Mouse (Mus musculus) left cerebral cortex, postnatal 14 days (tissue): ENCODE data around the gene Nectin4. TPM values are rescaled to one million over a fixed set of nuclear protein-coding genes. Genes with fewer than 3 reads are reported as not detected.

Experiments
- DNase-seq, 2 experiments: peaks; one replicate each; pipeline ENCODE4 v3.0.0; 2021 to 2022; ENCODE audit warnings: low spot score in 2 of 2, mixed read lengths in 1 of 2
- intact Hi-C: fragments of 180-260 bp; cut with DNase I; formaldehyde crosslinking; loops from one replicate; pipeline ENCODE4 v1.15.1; 2025
- total RNA-seq, 2 experiments: library from RNA; stranded (reverse); gene quantifications; 2 replicates each; pipeline ENCODE4 v1.2.3; 2021

Nectin4 gene
- total RNA-seq, 2 experiments from 2014 or later: 1.0 to 1.4 TPM

DNA sequence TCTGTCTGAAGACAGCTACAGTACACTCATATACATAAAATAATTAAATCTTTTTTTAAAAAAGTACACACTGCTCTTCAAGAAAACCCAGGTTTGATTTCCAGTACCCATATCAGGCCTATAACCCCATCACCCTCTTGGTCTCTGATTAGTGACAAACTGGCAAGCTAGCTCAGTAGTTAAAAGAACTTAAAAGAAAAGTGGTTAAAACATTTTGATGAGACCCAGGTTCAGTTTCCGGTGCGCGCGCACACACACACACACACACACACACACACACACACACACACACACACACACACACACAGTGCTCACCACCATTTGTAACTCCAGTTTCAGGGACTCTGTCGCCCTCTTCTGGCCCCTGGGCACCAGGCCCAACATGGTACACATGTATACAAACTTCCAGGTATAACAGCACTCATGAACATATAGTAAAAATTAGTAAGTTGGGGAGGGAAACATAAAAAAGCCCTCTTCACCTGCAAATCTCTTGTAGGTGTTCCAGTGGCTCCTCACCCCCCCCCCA lies 14.0 kb upstream of the Nectin4 start:
- intact Hi-C loops: no loop called here
- DNase-seq: no peak

DNA sequence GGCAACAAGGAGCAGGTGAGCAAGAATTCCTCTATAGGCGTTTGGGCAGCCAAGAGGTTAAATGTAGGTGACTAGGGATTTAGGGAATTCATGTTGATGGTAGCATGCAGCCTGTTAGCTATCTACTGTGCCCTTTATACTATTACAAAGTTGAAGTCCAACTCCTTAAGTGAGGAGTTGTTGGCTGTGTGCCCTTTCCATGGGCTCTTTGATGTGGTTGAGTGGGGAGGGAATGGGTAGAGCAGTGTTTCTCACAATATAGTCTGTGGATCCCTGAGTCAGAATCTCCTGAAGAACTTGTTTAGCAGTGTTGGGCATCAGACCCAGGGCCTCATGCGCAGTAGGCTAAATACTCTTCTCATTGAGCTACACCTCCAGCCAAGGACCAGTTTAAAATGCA lies 13.1 kb upstream of the Nectin4 start:
- DNase-seq: no peak
- intact Hi-C loops: no loop called here

DNA sequence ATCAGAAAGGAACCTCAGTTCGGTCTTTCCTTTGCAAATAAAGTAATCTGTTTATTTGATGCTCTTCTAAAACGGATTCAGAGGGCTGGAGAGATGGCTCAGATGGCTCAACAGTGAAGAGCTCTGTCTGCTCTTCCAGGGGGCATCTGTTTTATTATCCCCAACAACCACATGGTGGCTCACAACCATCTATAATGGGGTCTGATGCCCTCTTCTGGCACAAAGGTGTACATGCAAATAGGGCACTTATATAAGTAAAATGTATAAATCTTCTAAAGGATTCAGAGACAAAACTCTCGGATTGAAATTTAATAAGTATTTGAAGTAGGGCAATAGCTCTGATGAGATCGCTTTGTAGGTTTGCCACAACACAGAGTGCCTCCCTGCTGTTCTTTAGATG lies 11.5 kb upstream of the Nectin4 start:
- DNase-seq: peak; percentile 53 to 81
- intact Hi-C loops: no loop called here

DNA sequence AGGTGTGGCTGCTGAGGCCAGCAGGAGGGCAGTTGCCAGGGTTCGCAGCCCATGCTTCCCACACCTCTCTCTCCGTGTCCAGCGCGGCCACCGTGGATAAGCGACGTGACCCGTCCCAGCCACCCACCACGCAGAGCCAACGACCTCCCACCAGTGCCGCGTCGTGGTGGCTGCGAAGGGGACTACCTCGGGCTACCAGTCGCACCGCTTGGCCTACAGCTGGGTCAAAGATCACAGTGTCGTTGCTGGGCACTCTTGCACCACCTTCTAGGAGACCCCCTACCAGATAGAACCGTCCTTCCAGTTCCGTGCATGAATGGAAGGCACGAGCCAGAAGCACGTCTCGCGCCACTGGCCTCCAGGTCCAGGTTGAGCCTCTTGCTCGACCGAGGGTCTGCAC lies 9.6 kb upstream of the Nectin4 start:
- intact Hi-C loops: loop anchor here (2.0 to 10.0 kb wide), 4 partner anchors 52 to 205 kb away; partner anchors contain the start of genes Alyref2 and Usf1
- DNase-seq: peak; percentile 20 to 48

DNA sequence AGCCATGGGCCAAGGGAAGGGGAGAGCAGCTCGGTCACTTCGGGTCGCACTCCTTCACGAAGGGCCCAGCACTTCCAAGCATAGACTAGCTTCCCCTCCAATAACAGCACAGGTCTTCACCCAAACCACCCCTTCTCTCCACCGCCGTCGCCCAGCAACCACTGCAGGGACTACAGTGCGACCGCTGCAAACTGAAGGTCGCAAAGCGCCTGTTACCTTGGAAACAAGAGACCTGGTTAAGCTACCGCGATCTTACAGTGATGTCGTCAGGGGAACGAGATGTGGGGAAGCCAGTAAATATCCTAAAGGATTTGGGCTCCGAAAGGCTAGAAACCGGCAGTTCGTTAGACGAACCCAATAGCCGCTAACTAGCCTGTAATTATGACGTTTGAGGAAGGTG lies 9.2 kb upstream of the Nectin4 start, which contains the start of gene Klhdc9:
Gene Klhdc9 (minus strand): TSS at position 143 of the 400 bp plus-strand sequence.
- peak; percentile 90 to 98 for DNase-seq
- intact Hi-C loops: loop anchor here (2.0 to 10.0 kb wide), 4 partner anchors 52 to 204 kb away; partner anchors contain the start of genes Alyref2 and Usf1

DNA sequence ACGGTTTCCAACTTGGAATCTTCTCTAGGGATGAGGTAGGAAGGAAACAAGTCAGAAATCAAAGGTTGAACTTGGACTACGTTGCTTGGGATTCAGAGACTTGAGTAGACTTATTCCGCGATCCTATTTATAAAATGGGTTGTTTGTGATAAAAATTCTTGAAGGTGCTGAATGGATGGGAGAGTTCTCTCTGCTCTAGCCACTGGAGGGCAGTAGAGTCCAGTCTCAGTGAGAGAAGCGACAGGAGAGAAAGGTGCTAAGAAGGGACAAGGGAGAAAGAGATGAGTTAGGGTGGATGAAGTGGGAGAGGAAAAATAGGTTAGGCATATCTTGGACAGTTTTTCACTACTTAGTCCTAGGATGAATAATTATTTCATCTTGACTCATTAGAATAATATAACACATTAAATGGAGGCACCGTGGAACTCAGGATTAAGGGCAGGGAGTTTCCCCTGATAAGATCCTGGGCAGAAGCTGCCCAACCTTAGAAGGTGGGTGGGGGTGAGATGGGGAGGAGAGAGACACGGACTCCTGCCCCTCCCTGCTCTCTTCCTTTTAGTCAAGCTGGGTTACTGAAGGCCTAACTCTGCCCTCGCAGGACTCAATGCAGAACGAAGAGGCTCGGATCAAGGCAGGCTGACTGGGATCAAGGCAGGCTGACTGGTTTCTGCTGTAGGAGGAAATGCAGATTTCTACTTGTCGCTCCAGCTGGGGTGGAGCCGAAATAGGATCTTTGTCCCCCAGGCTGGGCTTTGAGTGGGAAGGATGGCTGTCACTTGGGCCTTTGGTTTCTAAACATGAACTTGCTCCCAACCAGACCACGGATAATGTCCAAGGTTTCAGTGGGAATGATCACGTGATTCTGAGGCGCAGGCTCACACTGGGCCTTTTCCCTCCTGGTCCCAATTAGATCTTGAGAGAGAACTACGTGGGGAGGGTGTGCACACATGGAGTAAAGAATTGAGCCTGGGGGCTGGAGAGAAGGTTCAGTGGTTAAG lies 8.5 kb upstream of the Nectin4 start:
- DNase-seq: peak; percentile 81 to 84
- intact Hi-C loops: loop anchor here (2.0 to 10.0 kb wide), 4 partner anchors 51 to 203 kb away; partner anchors contain the start of genes Alyref2 and Usf1

DNA sequence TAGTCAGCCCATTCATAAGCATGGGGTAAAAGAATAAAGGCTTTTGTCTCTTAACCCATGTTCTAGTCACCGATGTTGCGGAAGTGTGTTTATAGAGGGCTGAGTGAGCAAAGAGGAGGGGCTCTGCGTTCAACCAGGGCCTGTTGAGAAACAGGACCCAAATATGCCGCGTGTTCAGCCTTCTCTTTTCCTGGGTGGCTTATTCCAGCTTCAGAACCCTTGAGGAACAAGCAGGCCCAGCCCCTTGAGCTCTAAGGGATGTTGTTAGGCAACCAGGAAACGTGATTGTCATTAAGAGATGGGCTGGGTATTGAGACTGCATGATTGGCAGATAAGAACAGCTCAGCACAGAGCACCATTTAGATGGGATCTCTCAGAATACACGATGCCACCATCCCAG lies 4.0 kb upstream of the Nectin4 start:
- intact Hi-C loops: loop anchor here (10.0 kb wide), 1 partner anchor 199 kb away; no protein-coding TSS in a partner anchor
- no peak for DNase-seq

DNA sequence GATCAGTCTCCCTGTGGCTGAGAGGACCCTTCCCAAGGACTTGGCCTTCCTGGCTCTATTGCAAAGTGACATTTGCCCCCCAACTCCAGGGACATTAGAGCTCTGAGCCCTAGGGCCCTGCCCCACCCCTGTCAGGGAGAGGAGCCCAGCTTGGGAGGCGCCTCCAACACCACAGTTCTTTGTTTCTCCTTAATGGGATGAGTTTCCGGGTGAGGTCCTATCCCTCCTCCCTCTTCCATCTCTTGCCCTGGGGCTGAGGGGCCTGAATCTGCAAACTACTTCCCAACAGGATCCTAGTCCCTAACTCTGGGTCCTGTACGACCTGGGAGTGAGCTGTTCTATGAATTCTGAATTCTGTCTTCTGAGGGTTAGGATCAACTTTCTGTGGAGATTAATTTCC lies 3.0 kb downstream of the Nectin4 start:
- DNase-seq: no peak
- intact Hi-C loops: no loop called here

DNA sequence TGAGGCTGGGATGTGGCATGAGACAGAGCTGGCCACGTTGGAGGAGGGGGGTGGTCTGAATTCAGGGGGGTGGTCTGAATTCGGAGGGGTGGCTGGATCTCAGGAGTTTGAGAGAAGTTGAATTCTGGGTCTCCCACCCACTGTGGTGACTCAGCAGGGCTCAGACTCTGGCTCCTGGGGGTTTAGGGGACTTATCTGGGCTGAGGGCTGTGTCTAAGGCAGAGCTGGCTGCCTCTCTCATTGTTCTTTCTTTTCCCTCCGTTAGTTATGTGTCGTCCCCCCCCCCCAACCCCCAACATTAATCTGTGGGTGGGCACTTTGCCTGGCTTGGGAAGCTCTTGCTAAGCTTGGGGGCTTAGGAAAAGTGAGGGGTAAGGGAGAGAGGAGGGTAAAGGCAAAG lies 4.0 kb downstream of the Nectin4 start:
- intact Hi-C loops: no loop called here
- no peak for DNase-seq

DNA sequence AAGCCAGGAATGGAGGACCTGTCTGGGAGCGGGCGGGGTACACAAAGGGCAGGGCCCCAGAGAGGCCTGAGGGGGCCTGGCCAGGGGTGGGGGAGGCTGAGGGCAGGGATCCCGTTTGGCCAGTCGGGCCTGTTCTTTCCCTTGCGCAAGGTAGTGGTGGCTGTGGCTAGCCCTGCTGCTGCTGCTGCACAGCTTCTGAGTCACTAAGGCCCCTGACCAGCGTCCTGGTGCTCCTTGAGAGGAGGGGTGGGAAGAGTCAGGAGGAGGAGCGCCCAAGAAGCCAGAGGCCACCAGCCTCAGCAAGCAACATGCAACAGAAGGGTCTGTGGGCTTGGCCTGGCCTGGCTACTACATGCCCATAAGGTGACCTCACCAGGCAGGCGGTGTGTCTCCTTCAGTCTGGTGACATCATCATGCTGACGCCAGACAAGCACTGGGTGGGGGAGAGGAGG lies 5.8 kb downstream of the Nectin4 start:
- intact Hi-C loops: loop anchor here (5.0 kb wide), 1 partner anchor 102 kb away; no protein-coding TSS in a partner anchor
- DNase-seq: no peak

DNA sequence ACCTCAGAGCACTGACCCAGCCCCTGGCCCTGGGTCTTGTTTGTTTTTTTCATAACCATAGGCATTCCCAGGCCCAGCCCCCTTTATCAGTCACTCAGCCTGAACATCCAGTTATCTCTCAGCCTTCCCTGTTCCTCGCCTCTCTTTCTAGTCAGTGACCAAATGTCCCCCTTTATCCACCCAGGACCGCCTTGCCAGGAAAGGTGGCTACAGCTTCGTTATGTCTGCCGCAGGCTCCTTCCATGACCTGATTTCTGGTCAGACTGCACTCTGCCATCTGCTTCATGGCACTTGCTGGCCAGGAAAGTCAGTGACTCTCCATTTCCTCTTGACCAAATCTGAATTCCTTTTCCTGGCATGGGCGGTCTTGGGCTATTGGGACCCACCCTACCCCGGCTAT lies 8.4 kb downstream of the Nectin4 start:
- intact Hi-C loops: loop anchor here (5.0 kb wide), 1 partner anchor 99 kb away; no protein-coding TSS in a partner anchor
- DNase-seq: no peak

DNA sequence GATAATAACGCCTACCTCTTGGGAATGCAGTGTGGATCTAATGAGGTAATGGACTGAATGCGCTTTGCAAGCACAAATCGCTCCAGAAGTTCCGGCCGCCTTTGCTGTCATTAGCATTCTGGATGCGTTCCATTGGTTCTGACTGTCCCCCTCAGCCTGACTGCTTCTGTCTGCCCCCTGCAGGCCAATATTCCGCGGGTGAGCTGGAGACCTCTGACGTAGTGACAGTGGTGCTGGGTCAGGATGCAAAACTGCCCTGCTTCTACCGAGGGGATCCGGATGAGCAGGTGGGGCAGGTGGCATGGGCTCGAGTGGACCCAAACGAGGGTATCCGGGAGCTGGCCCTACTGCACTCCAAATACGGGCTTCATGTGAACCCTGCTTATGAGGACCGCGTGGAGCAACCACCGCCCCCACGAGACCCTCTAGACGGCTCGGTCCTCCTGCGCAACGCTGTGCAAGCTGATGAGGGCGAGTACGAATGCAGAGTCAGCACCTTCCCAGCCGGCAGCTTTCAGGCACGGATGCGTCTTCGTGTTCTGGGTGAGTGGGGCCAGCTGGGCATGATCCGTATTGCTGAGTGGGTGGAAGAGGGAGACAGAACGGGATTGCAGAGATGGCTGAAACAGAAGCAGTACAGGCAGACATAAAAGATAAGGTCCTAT lies 10.2 kb downstream of the Nectin4 start:
- DNase-seq: peak; percentile 75 to 86
- intact Hi-C loops: loop anchor here (5.0 kb wide), 1 partner anchor 97 kb away; no protein-coding TSS in a partner anchor

DNA sequence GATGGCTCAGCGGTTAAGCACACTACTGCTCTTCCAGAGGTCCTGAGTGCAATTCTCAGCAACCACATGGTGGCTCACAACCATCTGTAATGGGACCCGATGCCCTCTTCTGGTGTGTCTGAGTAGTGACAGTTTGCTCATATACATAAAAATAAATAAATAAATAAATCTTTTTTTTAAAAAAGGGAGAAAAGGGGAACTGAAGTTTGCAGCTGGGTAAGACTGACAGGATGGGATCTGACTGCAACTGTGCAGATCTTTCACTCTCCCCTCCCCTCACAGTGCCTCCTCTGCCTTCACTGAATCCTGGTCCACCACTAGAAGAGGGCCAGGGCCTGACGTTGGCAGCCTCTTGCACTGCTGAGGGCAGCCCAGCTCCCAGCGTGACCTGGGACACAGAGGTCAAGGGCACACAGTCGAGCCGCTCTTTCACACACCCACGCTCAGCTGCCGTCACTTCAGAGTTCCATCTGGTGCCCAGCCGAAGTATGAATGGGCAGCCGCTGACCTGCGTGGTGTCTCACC lies 12.3 kb downstream of the Nectin4 start:
- DNase-seq: no peak
- intact Hi-C loops: no loop called here

DNA sequence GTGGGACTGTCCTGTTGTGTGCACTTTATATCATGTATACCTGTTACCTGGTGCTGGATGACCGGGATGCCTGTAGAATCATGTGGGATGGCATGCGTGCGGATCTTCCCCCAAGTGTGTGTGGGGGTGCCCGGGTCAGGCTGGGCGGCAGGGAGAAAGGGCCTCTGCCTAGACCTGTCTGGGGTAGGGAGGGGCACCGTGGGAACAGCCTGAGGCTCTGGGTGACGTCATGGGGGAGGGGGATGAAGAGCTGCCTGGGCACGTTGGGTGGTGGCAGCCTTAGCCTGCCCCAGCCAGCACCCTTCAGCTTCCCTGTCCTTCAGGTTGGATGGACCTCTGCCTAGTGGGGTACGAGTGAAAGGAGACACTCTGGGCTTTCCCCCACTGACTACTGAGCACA lies 14.5 kb downstream of the Nectin4 start:
- intact Hi-C loops: no loop called here
- no peak for DNase-seq

DNA sequence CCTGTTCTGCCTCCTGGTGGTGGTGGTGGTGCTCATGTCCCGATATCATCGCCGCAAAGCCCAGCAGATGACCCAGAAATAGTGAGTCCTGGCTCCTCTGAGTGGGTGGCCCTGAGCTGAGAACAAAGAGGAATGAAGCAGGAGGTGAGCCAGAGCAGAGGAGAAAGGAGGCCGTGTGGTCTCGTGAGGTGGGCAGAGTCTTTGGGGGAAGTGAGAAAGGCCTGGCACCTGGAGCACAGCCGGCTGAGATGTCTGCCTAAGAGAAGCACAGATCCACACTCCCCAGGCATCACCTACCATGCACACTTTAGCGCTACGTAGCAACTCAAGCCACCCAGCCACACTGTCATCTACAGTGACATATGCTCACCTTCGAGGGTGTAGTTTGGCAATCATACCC lies 15.3 kb downstream of the Nectin4 start:
- intact Hi-C loops: no loop called here
- DNase-seq: no peak

DNA sequence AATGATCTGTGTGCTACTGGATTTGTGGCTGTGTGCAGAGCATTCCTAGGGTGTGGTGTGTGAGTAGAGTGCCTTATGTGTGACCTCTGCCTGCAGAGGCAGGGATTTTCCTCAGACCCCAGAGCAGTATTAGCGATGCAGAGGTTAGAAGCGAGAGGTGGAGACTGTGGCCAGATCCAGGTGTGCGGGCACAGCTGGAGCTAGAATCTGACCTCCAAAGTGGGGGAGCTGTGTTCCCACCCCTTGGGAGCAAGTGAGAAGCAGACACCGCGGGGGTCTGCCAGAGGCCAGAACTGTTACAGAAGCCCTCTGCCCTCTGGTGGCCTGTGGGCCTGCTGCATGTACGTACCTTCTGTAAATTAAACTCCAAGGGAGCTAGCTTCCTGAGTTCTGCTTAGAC lies 17.2 kb downstream of the Nectin4 start:
- DNase-seq: no peak
- intact Hi-C loops: no loop called here

DNA sequence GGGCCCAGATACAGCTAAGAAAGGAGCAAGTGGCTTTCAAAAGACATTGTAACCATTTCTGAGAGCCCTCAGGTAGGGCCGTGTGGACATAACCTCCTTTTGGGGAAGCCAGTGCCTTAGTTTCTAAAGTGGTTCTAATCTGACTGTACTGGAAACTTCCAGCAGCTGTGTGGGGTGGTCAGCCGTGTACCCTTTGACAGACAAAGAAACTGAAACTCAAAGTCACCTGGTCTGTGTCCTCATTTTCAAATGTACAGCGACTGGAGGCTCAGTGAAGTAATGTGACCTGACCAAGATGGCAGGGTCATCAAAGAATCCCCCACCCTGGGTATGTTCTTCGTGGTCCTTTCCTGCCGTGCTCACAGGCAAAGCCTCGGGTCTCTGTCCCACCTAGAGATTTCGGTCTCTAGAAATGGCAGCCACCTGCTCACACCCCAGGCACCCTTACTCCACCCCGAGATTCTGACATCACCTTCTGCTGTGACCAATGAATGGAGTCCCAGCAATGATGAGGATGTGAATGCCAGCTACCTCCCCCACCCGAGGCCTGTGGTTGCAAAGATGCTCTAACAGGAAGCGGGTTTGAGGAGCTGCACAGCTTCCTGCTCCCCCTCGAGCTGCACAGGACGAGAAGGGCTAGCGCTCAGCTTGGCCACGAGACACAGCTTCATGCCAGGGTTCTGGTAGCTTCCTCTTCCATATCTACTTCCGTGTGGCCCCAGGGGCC lies 18.6 kb downstream of the Nectin4 start, which contains the start of gene Arhgap30:
Gene Arhgap30 (plus strand): TSS at position 579 of the 727 bp plus-strand sequence.
- intact Hi-C loops: no loop called here
- peak; percentile 42 to 55 for DNase-seq

DNA sequence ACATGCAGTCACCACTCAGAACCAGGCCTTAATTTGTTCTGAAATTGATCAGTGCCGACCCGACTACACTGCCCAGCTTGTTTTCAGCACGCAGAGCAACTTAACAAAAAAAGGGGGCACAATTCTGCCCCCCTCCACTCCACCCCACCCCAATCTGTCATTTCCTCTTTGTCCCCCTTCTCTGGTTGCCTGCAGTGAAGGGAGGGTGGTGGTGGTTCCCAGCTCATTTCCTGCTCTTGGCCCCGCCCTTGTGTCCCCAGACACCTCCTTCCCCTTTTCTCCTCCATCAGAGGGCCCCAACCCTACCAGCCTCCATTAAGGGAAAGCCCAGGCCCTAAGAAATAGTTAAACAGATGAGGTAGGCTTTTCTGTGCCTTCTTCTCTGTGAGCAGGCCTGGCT lies 20.2 kb downstream of the Nectin4 start:
- intact Hi-C loops: no loop called here

DNA sequence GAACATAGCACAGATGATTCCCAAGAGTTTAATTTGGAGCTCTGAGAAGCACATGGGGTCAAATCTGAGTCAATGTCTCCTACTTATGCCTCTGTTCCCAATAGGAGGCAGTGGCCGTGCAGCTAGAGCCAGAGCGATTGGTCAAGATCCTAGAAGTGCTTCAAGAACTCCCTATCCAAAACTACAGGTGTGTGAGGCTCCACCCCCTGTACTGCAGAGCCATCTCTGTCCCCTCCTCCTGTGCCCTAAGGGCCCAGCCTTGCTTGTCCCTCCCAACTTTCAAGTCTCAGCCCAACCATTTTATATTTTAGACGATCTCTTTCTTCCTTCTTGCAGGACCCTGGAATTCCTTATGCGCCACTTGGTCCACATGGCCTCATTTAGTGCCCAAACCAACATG lies 31.9 kb downstream of the Nectin4 start:
- intact Hi-C loops: no loop called here
- DNase-seq: no peak

More for the DNA sequence above, 20.2 kb downstream of the Nectin4 start:
- DNase-seq: no peak
